Mouse (Mus musculus) lung, postnatal 0 days (tissue): ENCODE measurements around the gene Ggt1.

Experiments used
- CTCF ChIP-seq: IDR thresholded peaks from 2 replicates; pipeline ENCODE4 v1.5.1; 2016; ENCODE audit warnings: antibody characterized with exemption, mild to moderate bottlenecking
- EP300 ChIP-seq: IDR thresholded peaks from 2 replicates; pipeline ENCODE4 v1.6.1; 2016; ENCODE audit warnings: antibody characterized with exemption, mild to moderate bottlenecking, control low read depth

- no peak for TF ChIP-seq CTCF
- no peak for TF ChIP-seq EP300
Observed at GRCm38 (mm10) chr10:75568851-75569250, 7.4 kb downstream of the Ggt1 start.
